Mouse (Mus musculus) hindbrain, embryonic 13.5 days (tissue): ENCODE measurements at regions not wholly inside any gene's neighbourhood (a gene's known extent, or its start where the extent isn't known, plus 50 kb on each side); places are given as distances from the start of the nearest gene placed in this dataset.

Experiments used
- ATAC-seq: fragments of 200-750 bp; cut with Nextera tagmentation; 2 replicates; pipeline ENCODE4 v1.8.0; 2017; ENCODE audit warnings: moderate TSS enrichment; ENCODE audit not compliant: low FRiP score
- H3K27ac ChIP-seq: fragments of 300-500 bp; sonication (generic); 2 replicates; pipeline ENCODE4 v1.5.1; 2015; ENCODE audit warnings: inconsistent platforms, mild to moderate bottlenecking, moderate library complexity
- H3K27me3 ChIP-seq: fragments of 300-500 bp; sonication (generic); 2 replicates; pipeline ENCODE4 v1.6.1; 2015; ENCODE audit warnings: mild to moderate bottlenecking, inconsistent platforms
- H3K36me3 ChIP-seq: fragments of 300-500 bp; sonication (generic); 2 replicates; pipeline ENCODE4 v1.6.1; 2015; ENCODE audit warnings: mild to moderate bottlenecking, inconsistent platforms
- H3K4me1 ChIP-seq: fragments of 300-500 bp; sonication (generic); replicated peaks from 2 replicates; pipeline ENCODE4 v1.6.1; 2015; ENCODE audit warnings: inconsistent platforms
- H3K4me2 ChIP-seq: fragments of 300-500 bp; sonication (generic); 2 replicates; pipeline ENCODE4 v1.6.1; 2015; ENCODE audit warnings: inconsistent platforms, mild to moderate bottlenecking, moderate library complexity
- H3K4me3 ChIP-seq: fragments of 300-500 bp; sonication (generic); 2 replicates; pipeline ENCODE4 v1.5.1; 2015; ENCODE audit warnings: mild to moderate bottlenecking, inconsistent platforms
- H3K9ac ChIP-seq: fragments of 300-500 bp; sonication (generic); 2 replicates; pipeline ENCODE4 v1.6.1; 2015; ENCODE audit warnings: mild to moderate bottlenecking, inconsistent platforms
- H3K9me3 ChIP-seq: fragments of 300-500 bp; sonication (generic); 2 replicates; pipeline ENCODE4 v1.6.1; 2016; ENCODE audit warnings: inconsistent platforms
- WGBS: fragments of 180-500 bp; shearing (Covaris S2); methylation state at CpG from one replicate; pipeline ENCODE4 v1.1.7; 2015; 5-methylcytosine and 5-hydroxymethylcytosine counted together

DNA sequence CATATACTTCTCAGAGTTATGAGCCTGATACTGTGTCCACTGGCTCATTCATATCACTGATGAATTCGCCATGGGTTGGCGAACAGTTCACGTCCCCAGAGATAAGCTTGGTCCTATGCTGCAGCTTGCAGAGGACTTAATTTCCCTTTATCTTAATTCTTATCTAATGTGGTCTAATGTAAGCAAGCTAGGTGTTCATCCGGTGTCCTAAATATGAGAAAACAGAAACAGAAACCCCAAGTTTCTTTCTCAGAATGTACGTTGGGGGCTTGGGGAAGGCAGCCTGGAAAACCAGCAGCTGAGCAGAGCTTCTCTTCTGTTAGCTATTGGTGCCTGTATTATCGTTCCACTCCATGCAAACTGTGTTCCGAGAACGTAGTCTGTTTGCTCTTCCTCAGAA lies 170.1 kb downstream of the 1700064H15Rik start:
- H3K4me2 ChIP-seq: no peak overlapping the region
- no peak overlapping the region for H3K9ac ChIP-seq
- WGBS: 95% methylated on average over 8 of the region's 8 CpGs
- no peaks in the 10 kb centered on the region for H3K4me1 ChIP-seq
- H3K27me3 ChIP-seq: no peaks in the 10 kb centered on the region
- no peaks in the 10 kb centered on the region for H3K36me3 ChIP-seq
- H3K4me3 ChIP-seq: no peak overlapping the region
- ATAC-seq: no peak
- no peak overlapping the region for H3K27ac ChIP-seq
- no peaks in the 10 kb centered on the region for H3K9me3 ChIP-seq

DNA sequence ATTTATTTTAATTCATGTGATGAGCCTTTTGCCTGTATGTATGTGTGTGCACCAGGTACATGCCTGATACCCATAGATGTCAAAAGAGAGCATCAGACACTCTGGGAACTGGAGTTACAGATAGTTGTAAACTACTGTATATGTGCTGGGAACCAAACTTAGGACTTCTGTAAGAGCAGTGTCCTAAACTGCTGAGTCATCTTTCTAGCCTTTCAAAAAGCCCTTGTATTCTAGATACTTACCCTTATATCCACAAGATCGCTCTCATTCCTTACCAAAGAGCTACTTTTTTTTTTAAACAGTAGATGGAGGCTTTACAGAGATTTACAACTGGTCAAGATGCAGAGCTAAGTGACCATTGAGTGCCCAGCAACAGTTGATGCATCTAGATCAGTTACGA lies 171.0 kb downstream of the 1700064H15Rik start:
- Histone ChIP-seq H3K27ac (no peak overlapping the region), H3K4me3 (no peak overlapping the region), H3K27me3 (no peaks in the 10 kb centered on the region), H3K4me2 (no peak overlapping the region), H3K36me3 (no peaks in the 10 kb centered on the region), H3K9me3 (no peaks in the 10 kb centered on the region), H3K4me1 (no peaks in the 10 kb centered on the region), H3K9ac (no peak overlapping the region)
- WGBS: 96% methylated on average over 2 of the region's 2 CpGs
- ATAC-seq: no peak

DNA sequence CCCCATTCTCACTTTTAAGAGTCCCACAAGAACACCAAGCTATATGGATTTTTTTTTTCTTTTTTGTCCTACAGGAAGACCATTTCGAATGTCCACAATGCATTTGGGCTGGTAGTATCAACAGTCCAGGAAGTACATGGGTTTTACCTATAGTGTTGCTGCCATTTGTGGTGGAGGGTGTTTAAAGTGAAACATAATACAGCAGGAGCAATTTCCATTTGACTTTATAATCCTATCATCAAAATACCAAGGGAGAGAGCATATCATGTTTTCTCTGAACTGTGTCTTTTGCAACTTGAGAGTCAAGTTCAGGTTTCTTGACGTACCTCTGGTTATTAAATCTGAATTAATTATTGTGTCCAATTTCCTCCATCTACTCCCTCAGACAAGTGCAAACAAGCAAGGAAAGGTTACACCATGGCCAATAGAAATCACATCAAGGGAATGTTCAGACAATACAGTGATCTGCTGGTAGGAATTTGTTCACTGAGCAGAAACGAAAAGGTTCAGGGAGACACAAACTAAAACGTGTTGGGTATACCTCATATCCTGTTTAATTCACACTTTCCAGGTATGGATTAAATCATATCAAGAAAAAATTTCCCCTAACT lies 172.5 kb downstream of the 1700064H15Rik start:
- Histone ChIP-seq H3K27me3 (no peaks in the 10 kb centered on the region), H3K4me3 (no peak overlapping the region), H3K4me1 (no peaks in the 10 kb centered on the region), H3K9ac (no peak overlapping the region), H3K4me2 (no peak overlapping the region), H3K27ac (no peak overlapping the region), H3K36me3 (no peaks in the 10 kb centered on the region), H3K9me3 (no peaks in the 10 kb centered on the region)
- 83% methylated on average over 4 of the region's 4 CpGs for WGBS
- no peak for ATAC-seq

- 58% methylated on average over 3 of the region's 3 CpGs for WGBS
- Histone ChIP-seq H3K4me3 (no peak overlapping the region), H3K4me1 (no peaks in the 10 kb centered on the region), H3K9ac (no peak overlapping the region), H3K27ac (no peak overlapping the region), H3K4me2 (no peak overlapping the region), H3K27me3 (no peaks in the 10 kb centered on the region), H3K36me3 (no peaks in the 10 kb centered on the region), H3K9me3 (no peaks in the 10 kb centered on the region)
- no peak for ATAC-seq
These were observed 177.5 kb downstream of the 1700064H15Rik start for GRCm38 (mm10) chr3:19451022-19451421.

- H3K9ac ChIP-seq: no peak overlapping the region
- no peaks in the 10 kb centered on the region for H3K27me3 ChIP-seq
- no peak for ATAC-seq
- 90% methylated on average over 3 of the region's 3 CpGs for WGBS
- H3K27ac ChIP-seq: no peak overlapping the region
- no peaks in the 10 kb centered on the region for H3K36me3 ChIP-seq
- no peaks in the 10 kb centered on the region for H3K4me1 ChIP-seq
- no peak overlapping the region for H3K4me3 ChIP-seq
- no peaks in the 10 kb centered on the region for H3K9me3 ChIP-seq
- H3K4me2 ChIP-seq: no peak overlapping the region
These were observed 179.5 kb downstream of the 1700064H15Rik start for GRCm38 (mm10) chr3:19448931-19449330.

GRCm38 (mm10) chr3:19448192-19448591 lies 180.3 kb downstream of the 1700064H15Rik start:
- Histone ChIP-seq H3K4me2 (no peak overlapping the region), H3K4me1 (no peaks in the 10 kb centered on the region), H3K9me3 (no peaks in the 10 kb centered on the region), H3K4me3 (no peak overlapping the region), H3K27ac (no peak overlapping the region), H3K9ac (no peak overlapping the region), H3K27me3 (no peaks in the 10 kb centered on the region), H3K36me3 (no peaks in the 10 kb centered on the region)
- 77% methylated on average over 2 of the region's 2 CpGs for WGBS
- no peak for ATAC-seq

DNA sequence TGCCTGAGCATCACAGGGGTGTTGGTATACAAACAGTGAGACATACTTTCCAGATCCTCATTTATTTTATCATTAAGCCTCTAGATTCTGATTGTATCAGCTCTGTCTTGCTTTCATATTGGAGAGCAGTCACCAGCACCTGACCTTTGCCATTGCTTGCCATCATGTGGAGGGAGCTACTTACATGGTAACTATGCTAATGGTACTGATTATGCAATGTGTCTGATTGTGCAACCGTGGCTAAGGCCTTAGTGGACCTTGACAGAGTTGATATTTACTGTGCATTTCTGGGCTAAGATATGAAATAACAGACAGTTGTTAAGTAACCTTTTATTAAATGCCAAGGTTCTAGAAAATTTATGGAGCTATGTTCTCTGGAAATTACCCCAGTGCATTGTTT lies 180.7 kb downstream of the 1700064H15Rik start:
- no peak for ATAC-seq
- Histone ChIP-seq H3K4me1 (no peaks in the 10 kb centered on the region), H3K4me3 (no peak overlapping the region), H3K36me3 (no peaks in the 10 kb centered on the region), H3K27me3 (no peaks in the 10 kb centered on the region), H3K4me2 (no peak overlapping the region), H3K9ac (no peak overlapping the region), H3K27ac (no peak overlapping the region), H3K9me3 (no peaks in the 10 kb centered on the region)
- WGBS: 77% methylated on average over 1 of the region's 1 CpGs

DNA sequence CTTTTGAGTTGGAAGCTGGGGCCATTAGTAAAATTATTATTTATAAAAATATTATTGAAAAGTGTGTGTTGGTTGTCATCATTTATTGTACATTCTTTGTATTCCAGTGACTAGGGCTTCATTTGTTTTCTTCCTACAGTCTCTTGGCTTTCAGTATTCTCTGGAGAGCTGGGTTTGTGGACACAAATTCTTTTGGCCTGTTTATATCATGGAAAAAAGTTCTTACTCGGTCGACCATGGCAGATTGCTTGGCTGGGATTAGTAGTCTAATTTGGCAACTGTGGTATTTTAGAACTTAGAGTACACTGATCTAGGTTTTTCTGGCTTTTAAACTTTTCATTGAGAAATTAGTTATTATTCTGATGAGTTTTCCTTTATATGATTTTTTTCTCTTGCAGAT lies 183.6 kb downstream of the 1700064H15Rik start:
- Histone ChIP-seq H3K9ac (no peak overlapping the region), H3K9me3 (no peaks in the 10 kb centered on the region), H3K27me3 (no peaks in the 10 kb centered on the region), H3K27ac (no peak overlapping the region), H3K4me1 (no peaks in the 10 kb centered on the region), H3K4me3 (no peak overlapping the region), H3K4me2 (no peak overlapping the region), H3K36me3 (no peaks in the 10 kb centered on the region)
- 78% methylated on average over 2 of the region's 2 CpGs for WGBS
- no peak for ATAC-seq

DNA sequence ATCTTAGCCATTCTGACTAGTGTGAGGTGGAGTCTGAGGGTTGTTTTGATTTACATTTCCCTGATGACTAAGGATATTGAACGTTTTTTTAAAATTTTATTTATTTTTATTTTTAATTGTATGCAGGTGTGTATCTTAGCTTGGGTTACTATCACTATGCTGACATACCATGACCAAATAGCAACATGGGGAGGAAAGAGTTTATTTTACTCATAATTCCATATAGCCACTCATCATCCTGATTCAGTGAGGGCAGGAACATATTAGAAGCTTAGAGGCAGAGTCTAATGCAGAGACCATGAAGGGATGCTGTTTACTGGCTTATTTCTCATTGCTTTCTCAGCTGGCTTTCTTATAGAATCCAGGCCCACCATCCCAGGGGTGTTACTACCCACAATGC lies 186.7 kb downstream of the 1700064H15Rik start:
- Histone ChIP-seq H3K27ac (no peak overlapping the region), H3K9me3 (no peaks in the 10 kb centered on the region), H3K4me3 (no peak overlapping the region), H3K9ac (no peak overlapping the region), H3K36me3 (no peaks in the 10 kb centered on the region), H3K4me2 (no peak overlapping the region), H3K4me1 (no peaks in the 10 kb centered on the region), H3K27me3 (no peaks in the 10 kb centered on the region)
- no peak for ATAC-seq
- 67% methylated on average over 1 of the region's 1 CpGs for WGBS

- H3K9me3 ChIP-seq: no peaks in the 10 kb centered on the region
- ATAC-seq: no peak
- no peak overlapping the region for H3K27ac ChIP-seq
- no peak overlapping the region for H3K4me3 ChIP-seq
- H3K4me1 ChIP-seq: no peaks in the 10 kb centered on the region
- H3K9ac ChIP-seq: no peak overlapping the region
- 86% methylated on average over 4 of the region's 4 CpGs for WGBS
- no peaks in the 10 kb centered on the region for H3K27me3 ChIP-seq
- no peaks in the 10 kb centered on the region for H3K36me3 ChIP-seq
- no peak overlapping the region for H3K4me2 ChIP-seq
These were observed 198.3 kb downstream of the 1700064H15Rik start for GRCm38 (mm10) chr3:19430159-19430558.

DNA sequence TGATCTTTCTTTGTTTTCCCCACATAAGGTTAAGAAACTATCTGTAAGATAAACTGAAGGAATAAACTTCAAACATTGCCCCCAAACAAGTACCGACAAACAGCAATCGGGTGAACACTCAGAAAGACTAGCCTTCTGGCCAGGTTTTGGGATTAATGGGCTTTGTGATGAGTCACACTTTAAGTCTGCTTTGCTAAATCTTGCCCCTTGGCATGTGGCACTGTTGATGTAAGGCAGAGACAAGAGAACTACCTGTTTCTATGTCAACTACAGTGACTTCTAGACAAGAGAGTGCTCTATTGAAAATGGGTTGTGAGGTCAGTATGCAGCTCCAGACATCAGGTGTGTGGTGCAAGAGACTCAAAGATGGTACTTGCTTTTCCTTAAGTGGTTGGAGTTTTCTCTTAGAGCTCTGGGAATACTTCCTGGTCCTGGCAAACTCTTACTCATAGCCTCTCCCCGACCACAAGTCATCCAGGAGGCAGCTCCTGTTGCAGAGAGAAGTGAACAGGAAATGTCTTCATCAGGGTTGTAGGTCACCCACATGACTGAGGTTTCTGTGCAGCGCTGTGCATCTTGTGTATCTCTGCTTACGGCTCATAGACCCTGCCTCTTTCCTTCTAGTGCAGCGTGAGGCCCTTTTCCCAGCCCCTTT lies 198.9 kb downstream of the 1700064H15Rik start:
- Histone ChIP-seq H3K27me3 (no peaks in the 10 kb centered on the region), H3K36me3 (no peaks in the 10 kb centered on the region), H3K4me3 (no peak overlapping the region), H3K4me2 (no peak overlapping the region), H3K4me1 (no peaks in the 10 kb centered on the region), H3K27ac (no peak overlapping the region), H3K9me3 (no peaks in the 10 kb centered on the region), H3K9ac (no peak overlapping the region)
- 90% methylated on average over 6 of the region's 6 CpGs for WGBS
- no peak for ATAC-seq

DNA sequence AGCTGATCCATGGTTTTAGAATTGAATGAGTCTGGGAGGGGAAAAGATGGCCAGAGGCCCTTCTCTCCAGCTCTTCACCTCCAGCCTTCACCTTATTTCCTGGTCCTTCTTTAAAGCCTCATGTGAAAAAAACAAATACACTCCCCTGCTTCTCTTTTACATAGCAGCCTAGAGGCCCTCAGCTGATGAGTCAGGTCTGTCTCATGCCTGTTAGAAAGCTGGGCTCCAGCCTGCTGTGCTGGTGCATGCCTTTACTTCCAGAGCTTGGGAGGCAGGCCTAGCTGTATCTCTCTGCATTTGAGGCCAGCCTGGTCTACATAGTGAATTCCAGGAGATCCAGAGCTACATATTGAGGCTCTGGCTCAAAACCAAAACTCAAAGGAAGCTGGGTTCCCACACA lies 199.5 kb downstream of the 1700064H15Rik start:
- Histone ChIP-seq H3K27ac (no peak overlapping the region), H3K9me3 (no peaks in the 10 kb centered on the region), H3K9ac (no peak overlapping the region), H3K4me2 (no peak overlapping the region), H3K4me1 (no peaks in the 10 kb centered on the region), H3K27me3 (no peaks in the 10 kb centered on the region), H3K36me3 (no peaks in the 10 kb centered on the region), H3K4me3 (no peak overlapping the region)
- no peak for ATAC-seq

DNA sequence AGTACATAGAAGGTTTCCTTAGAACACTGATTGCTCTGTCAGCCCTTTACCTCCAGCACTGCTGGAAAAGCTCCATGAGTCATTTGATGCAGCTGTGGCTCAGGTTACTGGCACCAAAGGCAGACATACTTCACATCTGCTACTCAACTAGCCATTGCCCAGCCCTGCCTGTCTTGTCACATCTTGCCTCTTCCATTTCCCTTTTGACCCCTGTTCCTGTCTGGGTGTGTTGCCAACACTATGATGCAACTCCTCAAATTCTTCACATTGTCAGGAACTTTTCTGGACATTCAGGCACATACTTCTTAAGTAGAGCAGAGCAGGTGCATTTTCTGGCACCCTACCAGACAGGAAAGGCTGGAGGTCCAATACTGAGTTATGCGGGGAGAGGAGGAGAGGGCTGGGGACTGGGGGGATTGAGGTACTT lies 202.3 kb downstream of the 1700064H15Rik start:
- no peak overlapping the region for H3K9ac ChIP-seq
- no peak for ATAC-seq
- no peaks in the 10 kb centered on the region for H3K9me3 ChIP-seq
- no peaks in the 10 kb centered on the region for H3K27me3 ChIP-seq
- no peak overlapping the region for H3K4me3 ChIP-seq
- WGBS: 79% methylated on average over 1 of the region's 1 CpGs
- no peak overlapping the region for H3K27ac ChIP-seq
- no peaks in the 10 kb centered on the region for H3K36me3 ChIP-seq
- no peak overlapping the region for H3K4me2 ChIP-seq
- no peaks in the 10 kb centered on the region for H3K4me1 ChIP-seq
